Mouse (Mus musculus) CH12.LX (cell line): ENCODE measurements around the gene Pphln1. TPM values are rescaled to one million over a fixed set of nuclear protein-coding genes. Genes with fewer than 3 reads are reported as not detected.

Experiments used
- DNase-seq: peaks from one replicate; pipeline ENCODE4 v3.0.0-alpha.2; 2013; ENCODE audit errors: extremely low read depth
- H3K27ac ChIP-seq: 2 replicates; pipeline ENCODE4 v1.5.1; 2012; ENCODE audit warnings: low read depth, mild to moderate bottlenecking, control low read depth, moderate library complexity; ENCODE audit not compliant: insufficient read depth
- H3K27me3 ChIP-seq: replicated peaks from 2 replicates; pipeline ENCODE3; 2012; ENCODE audit warnings: inconsistent platforms
- H3K36me3 ChIP-seq, 2 experiments: replicated peaks in 1 of 2; 2 replicates each; pipeline versions ENCODE3 to v1.6.1; 2012; ENCODE audit warnings: inconsistent platforms in 1 of 2, low read length in 1 of 2, mild to moderate bottlenecking in 1 of 2, mixed read lengths in 1 of 2, moderate library complexity in 1 of 2; ENCODE audit not compliant: control insufficient read depth in 1 of 2, insufficient read depth in 1 of 2
- H3K4me1 ChIP-seq, 2 experiments: 2 replicates each; pipeline ENCODE4 v1.6.1; 2012; ENCODE audit warnings: inconsistent platforms in 1 of 2, moderate library complexity in 1 of 2; ENCODE audit not compliant: insufficient read depth in 2 of 2, control insufficient read depth in 1 of 2
- H3K4me2 ChIP-seq: 2 replicates; pipeline ENCODE4 v1.6.1; 2012; ENCODE audit warnings: low read depth, mild to moderate bottlenecking, control low read depth; ENCODE audit not compliant: poor library complexity, insufficient read depth, severe bottlenecking
- H3K4me3 ChIP-seq, 3 experiments: fragments of 150-350 bp in 1 of 3; sonication (generic) in 1 of 3; replicated peaks in 1 of 3; 2 replicates each; pipeline versions ENCODE3 to v1.5.1; 2011 to 2012; ENCODE audit warnings: low read depth in 2 of 3, low read length in 2 of 3, mild to moderate bottlenecking in 2 of 3, moderate library complexity in 2 of 3, control low read depth in 1 of 3, improper control_type of control experiment in 1 of 3, inconsistent platforms in 1 of 3, mixed read lengths in 1 of 3; ENCODE audit not compliant: poor library complexity in 1 of 3
- H3K79me2 ChIP-seq: replicated peaks from 2 replicates; pipeline ENCODE4 v1.6.1; 2012; ENCODE audit warnings: mild to moderate bottlenecking, moderate library complexity; ENCODE audit not compliant: control insufficient read depth, poor library complexity, insufficient read depth, severe bottlenecking; ENCODE audit errors: extremely low read depth
- H3K9ac ChIP-seq: 2 replicates; pipeline ENCODE4 v1.6.1; 2012; ENCODE audit warnings: low read depth, mild to moderate bottlenecking, control low read depth, moderate library complexity; ENCODE audit not compliant: insufficient read depth
- H3K9me3 ChIP-seq: replicated peaks from 2 replicates; pipeline ENCODE3; 2012; ENCODE audit warnings: low read length, inconsistent platforms, mixed read lengths
- BHLHE40 ChIP-seq: IDR thresholded peaks from 2 replicates; pipeline ENCODE4 v1.6.1; 2011; ENCODE audit warnings: mild to moderate bottlenecking, low read depth, low read length, improper control_type of control experiment
- CHD2 ChIP-seq: IDR thresholded peaks from 2 replicates; pipeline ENCODE4 v1.6.1; 2011; ENCODE audit warnings: low read length, improper control_type of control experiment
- CTCF ChIP-seq, 2 experiments: IDR thresholded peaks in 1 of 2; conservative IDR thresholded peaks in 1 of 2; 2 replicates each; pipeline ENCODE4 v1.5.1; 2011 to 2012; ENCODE audit warnings: low read depth in 2 of 2, low read length in 2 of 2, improper control_type of control experiment in 1 of 2, inconsistent platforms in 1 of 2, mild to moderate bottlenecking in 1 of 2, moderate library complexity in 1 of 2
- EP300 ChIP-seq: IDR thresholded peaks from 2 replicates; pipeline ENCODE4 v1.6.1; 2011; ENCODE audit warnings: low read length, improper control_type of control experiment
- GABPA ChIP-seq: IDR thresholded peaks from 2 replicates; pipeline ENCODE4 v1.6.1; 2012; ENCODE audit warnings: low read depth, low read length, improper control_type of control experiment, inconsistent platforms; ENCODE audit not compliant: insufficient replicate concordance
- IRF4 ChIP-seq: IDR thresholded peaks from 2 replicates; pipeline ENCODE4 v1.6.1; 2014; ENCODE audit warnings: low read depth, mild to moderate bottlenecking, inconsistent platforms, low read length, improper control_type of control experiment
- MAZ ChIP-seq: IDR thresholded peaks from 2 replicates; pipeline ENCODE4 v1.6.1; 2012; ENCODE audit warnings: low read depth, mild to moderate bottlenecking, inconsistent platforms, low read length, improper control_type of control experiment, moderate library complexity
- MEF2A ChIP-seq: IDR thresholded peaks from 2 replicates; pipeline ENCODE4 v1.6.1; 2014; ENCODE audit warnings: low read depth, mild to moderate bottlenecking, inconsistent platforms, low read length, improper control_type of control experiment, borderline replicate concordance
- MXI1 ChIP-seq: IDR thresholded peaks from 2 replicates; pipeline ENCODE4 v1.6.1; 2011; ENCODE audit warnings: mild to moderate bottlenecking, low read depth, low read length, improper control_type of control experiment
- MYC ChIP-seq: IDR thresholded peaks from 2 replicates; pipeline ENCODE4 v1.6.1; 2011; ENCODE audit warnings: low read depth, mild to moderate bottlenecking, improper control_type of control experiment, low read length
- NRF1 ChIP-seq: IDR thresholded peaks from 2 replicates; pipeline ENCODE4 v1.6.1; 2014; ENCODE audit warnings: low read depth, mild to moderate bottlenecking, inconsistent platforms, low read length, improper control_type of control experiment, moderate library complexity
- POLR2AphosphoS2 ChIP-seq: IDR thresholded peaks from 2 replicates; pipeline ENCODE4 v1.6.1; 2011; ENCODE audit warnings: low read depth, low read length, improper control_type of control experiment
- RAD21 ChIP-seq: IDR thresholded peaks from 2 replicates; pipeline ENCODE4 v1.6.1; 2011; ENCODE audit warnings: low read depth, mild to moderate bottlenecking, low read length, improper control_type of control experiment, moderate library complexity
- SMC3 ChIP-seq: IDR thresholded peaks from 2 replicates; pipeline ENCODE4 v1.6.1; 2011; ENCODE audit warnings: low read depth, low read length, improper control_type of control experiment
- TCF12 ChIP-seq: IDR thresholded peaks from 2 replicates; pipeline ENCODE4 v1.6.1; 2014; ENCODE audit warnings: low read depth, mild to moderate bottlenecking, inconsistent platforms, low read length, improper control_type of control experiment
- UBTF ChIP-seq: IDR thresholded peaks from 2 replicates; pipeline ENCODE4 v1.6.1; 2012; ENCODE audit warnings: low read depth, mild to moderate bottlenecking, inconsistent platforms, low read length, improper control_type of control experiment, moderate library complexity
- ZC3H11A ChIP-seq: IDR thresholded peaks from 2 replicates; pipeline ENCODE4 v1.6.1; 2012; ENCODE audit warnings: low read depth, mild to moderate bottlenecking, inconsistent platforms, low read length, improper control_type of control experiment
- ZKSCAN1 ChIP-seq: IDR thresholded peaks from 2 replicates; pipeline ENCODE4 v1.6.1; 2012; ENCODE audit warnings: low read depth, inconsistent platforms, low read length, improper control_type of control experiment, borderline replicate concordance
- ZMIZ1 ChIP-seq: IDR thresholded peaks from 2 replicates; pipeline ENCODE4 v1.6.1; 2012; ENCODE audit warnings: low read depth, mild to moderate bottlenecking, inconsistent platforms, low read length, improper control_type of control experiment
- dilution Hi-C: fragments of 300-500 bp; cut with MboI; formaldehyde crosslinking; loops from 2 replicates; pipeline ENCODE4 v1.14.3; 2020; ENCODE audit warnings: low sequenced_read_pairs; ENCODE audit not compliant: extremely low pct_unique_long_range_greater_than_20kb, extremely low pct_ligation_motif_present
- in situ Hi-C: fragments of 300-500 bp; cut with MboI; formaldehyde crosslinking; loops from 3 replicates; pipeline ENCODE4 v1.14.3; 2019; ENCODE audit warnings: low sequenced_read_pairs, low pct_ligation_motif_present, low pct_unique_long_range_greater_than_20kb, mixed read lengths
- polyA plus RNA-seq: library from polyadenylated mRNA; unstranded; fragments of >175 nt; gene quantifications from 2 replicates; pipeline ENCODE4 v1.2.1, GENCODE M21; 2012; ENCODE audit warnings: low read depth; ENCODE audit not compliant: insufficient read length
- total RNA-seq, 2 experiments: library from RNA; depleted of rRNA; stranded (reverse); fragments of 300-350 nt in 1 of 2; fragments of >200 nt in 1 of 2; gene quantifications; 2 replicates each; pipeline ENCODE4 v1.2.3; 2012 to 2014

Gene Pphln1
- total and polyA plus RNA-seq, 3 experiments = 22.9 to 63.9 (median 59.3) TPM

DNA sequence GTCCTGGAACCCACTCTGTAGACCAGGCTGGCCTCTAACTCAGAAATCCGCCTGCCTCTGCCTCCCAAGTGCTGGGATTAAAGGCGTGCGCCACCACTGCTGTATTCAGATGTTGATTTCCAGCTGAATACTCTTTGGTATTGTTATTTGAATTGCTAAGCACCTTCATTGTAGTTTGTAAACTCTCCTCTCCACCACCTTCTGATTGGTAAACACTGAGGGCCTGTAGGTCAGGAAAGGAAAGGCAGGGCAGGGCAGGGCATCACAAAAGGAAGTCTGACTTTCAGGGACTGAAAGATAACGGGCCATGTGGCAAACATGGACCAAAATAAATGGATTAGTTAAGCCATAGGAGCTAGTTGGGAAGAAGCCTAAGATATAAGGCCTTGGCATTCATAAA is 91.4 kb downstream of the Pphln1 start:
- dilution Hi-C loops (no loop called here), in situ Hi-C loops (no loop called here)
- Histone ChIP-seq H3K27me3 (no peaks in the 10 kb centered on the region), H3K36me3 (peaks cover 26 to 60% of the 10 kb centered on the region in 2 experiments), H3K4me2 (no peak overlapping the region), H3K4me1 (peaks cover 0 to 28% of the 10 kb centered on the region in 2 experiments; a peak in 2 of 4 replicates), H3K9me3 (no peaks in the 10 kb centered on the region), H3K9ac (no peak overlapping the region), H3K27ac (no peak overlapping the region), H3K79me2 (no peaks in the 10 kb centered on the region), H3K4me3 (no peak overlapping the region)
- TF ChIP-seq EP300 = no peak
- no peak for TF ChIP-seq MXI1
- TF ChIP-seq ZMIZ1 = no peak
- no peak for TF ChIP-seq SMC3
- no peak for TF ChIP-seq CHD2
- TF ChIP-seq ZKSCAN1 = no peak
- TF ChIP-seq RAD21 = no peak
- TF ChIP-seq TCF12 = no peak
- no peak for TF ChIP-seq BHLHE40
- no peak for TF ChIP-seq POLR2AphosphoS2
- TF ChIP-seq UBTF = no peak
- TF ChIP-seq MYC = no peak
- no peak for TF ChIP-seq ZC3H11A
- TF ChIP-seq MEF2A = no peak
- no peak for TF ChIP-seq GABPA
- TF ChIP-seq MAZ = no peak
- TF ChIP-seq IRF4 = no peak
- no peak for TF ChIP-seq CTCF (conservative IDR thresholded peaks at IDR 0.05 in 1 of 2, IDR thresholded peaks at IDR 0.05 in 1 of 2; ENCODE audit: low read depth in 2 of 2, low read length in 2 of 2)
- no peak for DNase-seq

DNA sequence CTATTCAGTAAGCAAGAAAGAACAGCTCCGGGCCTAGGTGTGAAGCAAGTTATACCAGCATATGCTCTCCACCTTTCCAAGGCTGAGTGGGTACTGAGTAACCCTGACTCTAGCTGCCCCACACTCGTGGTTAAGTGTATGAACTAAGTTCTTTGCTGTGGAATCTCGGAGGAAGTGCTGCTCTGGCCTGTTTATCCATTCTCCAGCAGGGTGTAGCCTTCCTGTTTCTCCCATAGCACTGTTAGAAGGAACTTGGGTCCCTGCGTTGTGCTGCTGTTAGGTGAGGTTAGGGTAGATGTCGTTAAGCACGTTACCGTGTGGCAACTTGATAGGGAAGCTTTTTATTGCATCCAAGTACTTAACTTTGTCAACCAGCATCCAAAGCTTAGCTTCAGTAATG is 96.5 kb downstream of the Pphln1 start:
- Histone ChIP-seq H3K9ac (no peak overlapping the region), H3K4me1 (peaks cover 0 to 11% of the 10 kb centered on the region in 2 experiments; a peak in 2 of 4 replicates), H3K79me2 (no peaks in the 10 kb centered on the region), H3K4me2 (no peak overlapping the region)
- dilution Hi-C loops = no loop called here
- no peak for TF ChIP-seq CHD2
- no peak for TF ChIP-seq POLR2AphosphoS2
- TF ChIP-seq RAD21 = no peak
- TF ChIP-seq GABPA = no peak
- TF ChIP-seq ZKSCAN1 = no peak
- TF ChIP-seq ZMIZ1 = no peak
- TF ChIP-seq MXI1 = no peak
- no peak for TF ChIP-seq NRF1
- TF ChIP-seq, all 38 proteins: peak for 0
- Histone ChIP-seq H3K36me3 (peaks cover 26 to 75% of the 10 kb centered on the region in 2 experiments), H3K9me3 (no peaks in the 10 kb centered on the region), H3K27me3 (no peaks in the 10 kb centered on the region), H3K4me3 (no peak overlapping the region), H3K27ac (no peak overlapping the region; the same call in 1 of the 2 replicates)
- in situ Hi-C loops = no loop called here
- DNase-seq = no peak
